Mouse (Mus musculus): ENCODE results near the gene Hephl1. TPM values are rescaled to one million over a fixed set of nuclear protein-coding genes. Genes with fewer than 3 reads are reported as not detected.

Hephl1 gene
- polyA plus RNA-seq, 1 experiment, result 0.05 TPM

GRCm38 (mm10) chr9:15002995-15003613, 108.8 kb downstream of the Hephl1 start:
- H3K27ac ChIP-seq (ENCODE audit: control insufficient read depth, insufficient read depth, low read length), result peak overlapping the region; percentile 38; the same call in 1 of the 2 replicates
- peaks cover 22% of the 10 kb centered on the region for H3K4me1 ChIP-seq (replicated peaks; ENCODE audit: control insufficient read depth, insufficient read depth, low read length)
- H3K4me3 ChIP-seq (ENCODE audit: control insufficient read depth, insufficient read depth, low read length), result no peak overlapping the region
- no peak for DNase-seq
- WGBS, result 47% methylated on average over 6 of the region's 6 CpGs
- H3K36me3 ChIP-seq (ENCODE audit: control insufficient read depth, insufficient read depth, low read length), result peaks cover 28% of the 10 kb centered on the region
- H3K27me3 ChIP-seq (ENCODE audit: control insufficient read depth, insufficient read depth, low read length), result no peaks in the 10 kb centered on the region
- TF ChIP-seq POLR2A (IDR thresholded peaks at IDR 0.05; ENCODE audit: control insufficient read depth, extremely low read depth, insufficient read depth, low read length, poor library complexity) (no peak), CTCF (IDR thresholded peaks at IDR 0.05; ENCODE audit: borderline replicate concordance, control insufficient read depth, extremely low read depth, insufficient read depth, low read length, poor library complexity) (no peak)

Other genes starting within 250 kb of the Hephl1 start
- 66.3 and 70.8 TPM in 2 replicates for gene Izumo1r, start 208.2 kb downstream of the Hephl1 start, polyA plus RNA-seq (2012; rRNA removed)
- gene Panx1, start 66.6 kb downstream of the Hephl1 start, polyA plus RNA-seq (2012; rRNA removed), result 145 and 155 TPM in 2 replicates
- 0.31 and 0.51 TPM in 2 replicates for gene Vstm5, start 126.9 kb upstream of the Hephl1 start, polyA plus RNA-seq (2012; rRNA removed)
- 50.7 and 58.8 TPM in 2 replicates for gene Med17, start 167.8 kb upstream of the Hephl1 start, polyA plus RNA-seq (2012; rRNA removed)
- gene Taf1d, start 194.1 kb upstream of the Hephl1 start, polyA plus RNA-seq (2012; rRNA removed), result 45.7 and 48.9 TPM in 2 replicates
- gene 4931406C07Rik, start 194.3 kb upstream of the Hephl1 start, polyA plus RNA-seq (2012; rRNA removed), result 4.8 and 5.4 TPM in 2 replicates
- gene Cep295, start 245.7 kb upstream of the Hephl1 start, polyA plus RNA-seq (2012; rRNA removed), result 11.7 and 13.1 TPM in 2 replicates

All from thymus, adult 2 months (tissue).